Mouse (Mus musculus) embryonic fibroblast, embryonic 13.5 days (primary cell): Measurements from ENCODE around the gene Pink1.

Source experiments
- CTCF ChIP-seq: IDR thresholded peaks from 2 replicates; pipeline ENCODE4 v1.5.1; 2011; ENCODE audit warnings: mild to moderate bottlenecking, control low read depth, low read length, moderate library complexity, borderline replicate concordance; ENCODE audit not compliant: insufficient read depth
- POLR2A ChIP-seq: IDR thresholded peaks from 2 replicates; pipeline ENCODE4 v1.6.1; 2011; ENCODE audit warnings: low read depth, mild to moderate bottlenecking, control low read depth, low read length, moderate library complexity

DNA sequence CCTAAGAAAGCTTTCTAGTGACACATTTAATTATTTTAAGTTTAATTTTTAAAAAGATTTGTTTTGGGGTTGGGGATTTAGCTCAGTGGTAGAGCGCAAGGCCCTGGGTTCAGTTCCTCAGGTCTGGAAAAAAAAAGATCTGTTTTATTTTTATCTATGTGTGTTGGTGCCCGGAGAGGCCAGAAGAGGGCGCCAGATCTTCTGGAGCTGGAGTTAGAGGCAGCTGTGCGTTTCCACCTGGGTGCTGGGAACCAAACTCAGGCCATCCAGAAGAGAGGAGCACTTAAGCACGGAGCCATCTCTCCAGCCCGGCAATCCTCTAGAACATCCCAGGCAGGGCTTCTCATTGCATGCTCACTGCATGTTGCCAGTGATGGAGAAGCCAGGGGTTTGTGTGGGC lies 9.7 kb downstream of the Pink1 start:
- no peak for TF ChIP-seq CTCF
- no peak for TF ChIP-seq POLR2A
